Mouse (Mus musculus) C3H10T1/2 (cell line): ENCODE results near the gene Ptgs1. TPM values are rescaled to one million over a fixed set of nuclear protein-coding genes. Genes with fewer than 3 reads are reported as not detected.

ENCODE experiments used
- polyA plus RNA-seq, 2 experiments: library from polyadenylated mRNA; unstranded; fragments of >200 nt; fragmentation: generic; extraction: Trizol; gene quantifications; one replicate each; pipeline ENCODE4 v1.2.1; 2012; ENCODE audit warnings: missing spikeins in 2 of 2

The Ptgs1 gene
- polyA plus RNA-seq, result 10 to 100 TPM; 45.1 to 60.0 TPM

DNA sequence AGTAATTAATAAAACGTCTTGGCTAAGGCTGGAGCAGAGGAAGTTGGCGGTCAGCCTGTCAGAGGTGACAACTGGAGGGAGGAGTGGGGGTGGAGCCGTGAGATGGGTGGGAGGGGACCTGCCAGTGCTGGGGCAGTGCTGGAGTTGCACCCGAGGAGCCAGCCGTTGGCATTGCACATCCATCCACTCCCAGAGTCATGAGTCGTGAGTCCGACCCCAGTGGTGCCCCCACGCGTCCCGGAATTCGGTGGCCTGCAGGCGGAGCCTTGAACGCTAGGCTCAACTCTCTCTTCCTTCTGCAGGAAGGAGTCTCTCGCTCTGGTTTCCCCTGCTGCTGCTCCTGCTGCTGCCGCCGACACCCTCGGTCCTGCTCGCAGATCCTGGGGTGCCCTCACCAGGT, at the start of gene Ptgs1:
Ptgs1 (plus strand) TSS at position 61 of the 400 bp plus-strand sequence.

Other genes starting within 250 kb of the Ptgs1 start
- gene Ndufa8, start 181.0 kb upstream of the Ptgs1 start, polyA plus RNA-seq, result 100 to 1,000 TPM; 302 to 329 TPM
- gene Morn5, start 181.0 kb upstream of the Ptgs1 start, polyA plus RNA-seq, result 1 to 10 TPM in 1 of 2 experiments, under 1 TPM in 1; 0.16 to 3.1 TPM
- gene Lhx6, start 125.0 kb upstream of the Ptgs1 start, polyA plus RNA-seq, result 1 to 10 TPM; 1.3 to 7.3 TPM
- gene Mrrf, start 94.0 kb upstream of the Ptgs1 start, polyA plus RNA-seq, result 10 to 100 TPM; 10.2 to 24.9 TPM
- gene Rbm18, start 93.7 kb upstream of the Ptgs1 start, polyA plus RNA-seq, result 10 to 100 TPM in 1 of 2 experiments, 1 to 10 TPM in 1; 2.5 to 10.4 TPM
- not detected for gene Olfr338, start 143.1 kb downstream of the Ptgs1 start, polyA plus RNA-seq
- gene Olfr339, start 188.5 kb downstream of the Ptgs1 start, polyA plus RNA-seq, result not detected
- not detected for gene Olfr340, start 222.2 kb downstream of the Ptgs1 start, polyA plus RNA-seq